Mouse (Mus musculus) C2C12 (cell line): ENCODE results near the gene Drg1.

Experiments
- CTCF ChIP-seq: IDR thresholded peaks from one replicate; pipeline ENCODE4 v1.5.1; 2011; ENCODE audit not compliant: control insufficient read depth, insufficient read depth, insufficient read length
- FOSL1 ChIP-seq: IDR thresholded peaks from one replicate; pipeline ENCODE4 v1.8.0; 2011; ENCODE audit warnings: mild to moderate bottlenecking, low read length; ENCODE audit not compliant: poor library complexity, insufficient read depth, severe bottlenecking
- MAX ChIP-seq: IDR thresholded peaks from one replicate; pipeline ENCODE4 v1.6.1; 2011; ENCODE audit warnings: mild to moderate bottlenecking, control low read depth
- MYOD1 ChIP-seq: IDR thresholded peaks from one replicate; pipeline ENCODE4 v1.6.1; 2011; ENCODE audit warnings: low read depth; ENCODE audit not compliant: control insufficient read depth, insufficient read length
- MYOG ChIP-seq: IDR thresholded peaks from one replicate; pipeline ENCODE4 v1.6.1; 2011; ENCODE audit not compliant: control insufficient read depth, insufficient read length; ENCODE audit errors: extremely low read depth
- USF1 ChIP-seq: IDR thresholded peaks from one replicate; pipeline ENCODE4 v1.6.1; 2011; ENCODE audit warnings: low read depth, mild to moderate bottlenecking, control low read depth, moderate library complexity

DNA sequence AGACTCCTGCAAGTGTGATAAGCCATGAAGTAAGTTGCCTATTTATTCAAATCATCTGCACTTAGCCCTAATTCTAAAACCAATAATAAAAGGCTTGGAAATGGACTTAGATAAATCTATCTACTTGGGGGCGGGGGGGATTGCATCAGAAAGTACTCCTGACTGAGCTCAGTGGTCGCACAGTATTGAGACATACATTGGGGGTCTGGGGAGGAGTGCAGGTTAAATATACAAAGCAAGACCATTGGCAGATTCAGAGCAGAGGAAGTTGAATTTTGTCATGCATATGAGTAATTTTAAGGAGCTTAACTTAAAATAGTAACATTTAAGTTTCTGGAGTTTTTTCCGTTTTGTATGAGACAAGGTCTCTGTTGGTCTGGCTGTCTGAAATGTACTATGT is 34.0 kb downstream of the Drg1 start:
- TF ChIP-seq CTCF: no peak
- TF ChIP-seq FOSL1: no peak
- no peak for TF ChIP-seq USF1
- no peak for TF ChIP-seq MYOG
- no peak for TF ChIP-seq MAX
- TF ChIP-seq MYOD1: no peak
